Mouse (Mus musculus): ENCODE results near the gene Akip1. TPM values are rescaled to one million over a fixed set of nuclear protein-coding genes. Genes with fewer than 3 reads are reported as not detected.

Akip1 gene
- total RNA-seq, 2 experiments from 2014 or later = 3.8 to 6.0 TPM

DNA sequence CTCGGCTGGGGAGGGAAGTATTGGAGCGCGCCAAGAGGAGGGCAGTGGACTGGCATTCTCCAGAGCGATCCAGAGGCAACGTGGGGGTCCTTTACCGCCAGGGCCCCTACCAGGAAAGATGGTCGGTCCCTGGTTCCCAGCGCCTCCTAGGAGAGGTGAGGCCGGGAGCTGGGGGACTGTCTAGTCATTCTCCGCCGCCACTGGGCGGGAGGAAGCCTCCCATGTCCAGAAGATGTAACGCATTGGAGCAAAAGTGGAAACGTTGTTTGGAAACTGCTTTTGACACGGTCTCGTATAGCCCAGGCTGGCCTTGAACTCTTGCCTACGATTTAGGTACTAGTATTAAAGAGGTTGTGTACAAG, 507 bp downstream of the Akip1 start:
- intact Hi-C loops (cut with DNase I) = no loop called here
- DNase-seq (ENCODE audit: low spot score in 2 of 2) = peak in 1 of 2 experiments; percentile 17

DNA sequence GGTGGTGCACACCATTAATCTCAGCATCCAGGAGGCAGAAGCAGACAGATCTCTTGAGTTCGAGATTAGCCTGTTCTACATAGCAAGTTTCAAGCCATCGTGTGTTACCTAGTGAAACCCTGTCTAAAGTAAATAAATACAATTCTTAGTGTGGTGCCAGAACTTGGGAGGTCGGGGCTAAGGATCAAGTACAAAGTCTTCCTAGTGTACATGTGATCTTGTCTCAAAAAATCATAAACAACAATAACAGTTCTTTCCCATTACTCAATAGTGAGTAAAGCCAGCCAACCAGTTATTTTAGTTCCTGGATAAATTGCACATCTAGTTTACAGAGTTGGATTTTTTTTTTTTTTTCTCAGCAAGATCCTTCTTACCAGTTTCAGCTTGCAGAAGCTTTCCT, 971 bp downstream of the Akip1 start:
- intact Hi-C loops (cut with DNase I) = no loop called here
- DNase-seq (ENCODE audit: low spot score in 2 of 2) = no peak

DNA sequence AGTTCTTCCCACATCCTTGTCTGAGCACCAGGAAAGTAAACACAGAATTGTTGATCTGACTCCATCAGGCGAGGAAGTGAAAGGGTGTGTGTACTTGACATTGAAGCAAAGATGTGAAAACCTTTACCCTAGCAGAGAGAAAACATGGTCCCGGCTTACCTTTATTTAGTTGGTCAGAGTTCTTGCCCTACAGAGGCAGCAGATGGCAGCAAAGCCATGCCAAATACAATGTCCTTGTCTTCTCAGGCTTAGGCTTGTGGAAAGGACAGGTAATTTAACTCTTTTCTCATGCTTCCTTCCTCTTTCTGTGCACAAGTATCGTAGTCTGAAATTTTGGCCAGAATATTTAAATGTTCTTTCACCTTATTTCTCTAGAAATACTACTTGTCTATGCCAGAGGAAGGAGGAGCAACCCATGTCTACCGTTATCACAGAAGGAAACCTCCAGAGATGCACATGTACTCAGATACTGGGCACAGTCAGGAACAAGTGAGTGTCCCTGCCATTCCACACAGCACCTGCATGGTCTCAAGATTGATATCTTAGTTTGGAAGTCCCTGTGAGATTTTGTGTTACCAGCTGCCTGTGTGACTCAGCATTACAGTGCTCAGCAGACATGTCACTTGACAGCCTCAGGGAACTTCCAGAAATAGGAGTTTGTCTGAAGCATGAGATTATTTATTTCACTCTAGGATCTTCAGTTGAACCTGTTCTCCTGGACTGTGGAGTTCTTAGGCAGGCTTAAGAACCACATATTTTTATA, 3.7 kb downstream of the Akip1 start:
- intact Hi-C loops (cut with DNase I) = no loop called here
- DNase-seq (ENCODE audit: low spot score in 2 of 2) = peak; percentile 43 to 73

DNA sequence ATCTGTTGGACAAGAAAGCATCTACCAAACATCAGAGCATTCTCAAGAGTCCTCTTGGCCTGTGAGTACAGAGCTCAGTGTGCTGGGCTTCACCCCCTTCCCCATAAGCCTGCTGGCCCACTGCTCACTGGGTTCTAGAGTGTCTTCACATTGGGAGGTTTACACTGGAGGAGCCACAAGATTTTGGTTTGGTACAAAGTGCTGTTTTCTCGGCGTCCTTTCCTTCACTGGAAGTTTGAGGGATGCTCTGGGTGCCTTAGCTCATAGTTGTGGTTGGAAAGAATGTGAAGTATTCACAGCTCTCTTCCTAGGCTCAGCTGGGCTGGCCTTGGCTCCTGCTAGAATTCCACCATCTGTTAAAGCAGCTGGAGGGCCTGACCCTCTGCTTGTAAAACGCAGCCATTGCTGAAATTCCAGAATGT, 5.5 kb downstream of the Akip1 start:
- intact Hi-C loops (cut with DNase I) = loop anchor here (1.0 kb wide), 1 partner anchor 183 kb away; no protein-coding TSS in a partner anchor
- no peak for DNase-seq (ENCODE audit: low spot score in 2 of 2)

DNA sequence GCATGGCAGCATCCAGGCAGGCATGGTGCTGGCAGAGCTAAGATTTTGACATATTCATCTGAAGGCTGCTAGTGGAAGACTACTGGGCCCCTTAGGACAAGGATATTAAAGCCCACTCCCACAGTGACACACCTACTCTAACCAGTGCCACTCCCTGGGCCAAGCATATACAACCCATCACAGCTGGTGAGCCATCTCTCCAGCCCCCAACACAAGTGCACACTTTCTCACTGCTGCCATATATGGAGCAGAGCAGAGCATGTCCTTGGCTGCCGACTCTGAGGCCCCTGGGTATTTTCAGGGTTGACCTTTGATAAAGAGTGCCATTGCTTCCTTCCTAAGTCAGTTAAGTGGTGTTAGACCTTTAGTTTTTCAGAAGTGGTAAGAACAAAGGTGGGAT, 6.6 kb downstream of the Akip1 start:
- intact Hi-C loops (cut with DNase I) = no loop called here
- no peak for DNase-seq (ENCODE audit: low spot score in 2 of 2)

DNA sequence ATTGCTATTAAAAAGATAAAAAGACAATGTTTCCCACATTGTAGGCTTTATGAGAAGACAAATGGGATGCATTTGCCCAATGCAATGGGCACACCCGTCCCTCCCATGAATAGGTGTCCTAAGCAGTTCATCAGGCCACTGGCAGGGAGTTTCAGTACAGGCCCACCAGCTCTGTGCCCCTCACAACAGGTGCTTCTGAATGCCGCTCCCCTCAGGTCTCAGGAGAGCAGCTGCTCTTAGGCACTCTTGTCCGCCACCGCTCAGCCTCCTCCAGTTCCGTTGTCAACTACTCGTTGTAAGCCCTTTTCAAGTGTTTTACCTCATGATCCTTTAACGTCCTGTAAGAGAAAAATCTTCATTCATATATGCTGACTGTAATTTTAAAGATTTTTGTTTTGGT, 8.7 kb downstream of the Akip1 start:
- intact Hi-C loops (cut with DNase I) = no loop called here
- DNase-seq (ENCODE audit: low spot score in 2 of 2) = no peak

DNA sequence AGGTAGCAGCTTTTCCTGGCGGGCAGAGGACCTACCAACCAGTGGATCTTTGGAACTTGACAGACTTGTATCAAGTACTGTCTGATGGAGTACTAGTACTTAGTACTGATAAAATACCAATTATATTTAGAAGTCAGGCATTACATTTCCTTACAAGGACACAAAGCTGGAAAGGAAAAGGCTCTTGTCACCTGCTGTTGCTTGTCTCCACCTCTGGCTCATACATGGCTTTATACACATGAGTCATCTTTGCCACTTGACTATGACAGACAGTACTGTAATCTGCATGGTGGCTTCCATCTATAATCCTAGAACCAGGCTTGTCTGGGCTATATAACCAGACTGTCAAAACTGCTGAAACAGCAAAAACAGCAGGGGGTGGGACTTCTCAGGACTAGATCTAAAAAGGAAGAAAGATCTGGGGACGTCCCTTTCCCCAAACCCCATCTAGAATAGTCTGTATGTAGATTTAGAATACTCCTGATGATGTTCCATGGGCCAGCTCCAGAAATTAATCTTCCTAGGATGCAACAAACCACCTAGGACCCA, 10.0 kb downstream of the Akip1 start:
- intact Hi-C loops (cut with DNase I) = no loop called here
- no peak for DNase-seq (ENCODE audit: low spot score in 2 of 2)

DNA sequence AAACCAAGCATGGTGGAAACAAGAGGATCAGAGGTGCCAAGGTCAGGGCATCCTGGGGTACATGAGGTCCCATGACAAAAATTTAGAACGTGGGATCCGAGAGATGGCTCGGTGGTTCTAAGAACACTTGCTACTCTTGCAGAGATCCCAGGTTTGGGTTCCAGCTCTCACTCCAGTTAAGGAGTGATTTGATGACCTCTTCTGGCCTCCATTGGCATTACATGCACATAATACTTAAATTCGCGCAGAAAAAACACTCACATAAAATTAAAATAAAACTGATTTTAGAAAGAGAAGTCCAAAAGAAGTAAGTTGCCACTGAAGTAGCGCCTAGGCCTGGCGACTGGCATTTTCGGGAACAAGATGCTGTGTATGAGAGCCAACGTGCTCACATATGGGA, 15.8 kb downstream of the Akip1 start:
- intact Hi-C loops (cut with DNase I) = loop anchor here (2.0 kb wide), 1 partner anchor 190 kb away; no protein-coding TSS in a partner anchor
- DNase-seq (ENCODE audit: low spot score in 2 of 2) = peak; percentile 45 to 56

DNA sequence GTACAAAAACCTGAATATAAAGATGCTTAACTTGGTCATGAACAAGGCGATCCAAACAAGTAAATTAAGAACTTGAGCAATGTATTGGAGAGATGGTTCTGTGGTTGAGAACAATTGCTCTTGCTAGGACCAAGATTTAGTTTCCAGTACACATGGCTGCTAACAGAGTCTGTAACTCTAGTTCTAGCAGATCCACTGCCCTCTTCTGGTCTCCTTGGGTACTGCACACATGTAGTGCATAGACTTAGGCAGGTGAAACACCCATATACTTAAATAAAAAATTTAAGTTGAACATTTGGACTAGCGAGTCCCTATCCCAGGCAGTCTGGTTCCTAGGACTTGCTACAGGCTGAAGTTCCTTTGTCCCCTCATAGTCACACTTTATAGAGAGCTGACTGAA, 19.1 kb downstream of the Akip1 start:
- intact Hi-C loops (cut with DNase I) = no loop called here
- DNase-seq (ENCODE audit: low spot score in 2 of 2) = no peak

DNA sequence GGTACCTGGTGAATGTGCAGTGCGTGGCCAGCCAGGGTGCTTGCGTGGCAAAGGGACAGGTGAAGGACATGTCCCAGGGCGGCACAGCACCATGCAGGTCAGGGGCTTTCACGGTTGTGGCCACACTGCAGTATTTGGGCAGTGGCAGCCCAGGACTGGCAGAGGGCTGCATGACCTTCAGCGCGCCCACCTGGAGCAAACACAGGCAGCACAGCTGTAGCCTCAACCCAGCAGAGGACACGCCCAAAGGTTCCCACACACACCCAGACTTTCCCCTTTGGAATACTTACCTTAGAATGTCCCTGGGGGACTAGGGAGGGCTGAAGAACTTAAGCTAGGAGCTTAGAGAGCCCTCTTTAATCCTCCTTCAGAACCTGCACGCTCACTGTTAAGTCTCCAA, 19.6 kb downstream of the Akip1 start:
- no peak for DNase-seq (ENCODE audit: low spot score in 2 of 2)
- intact Hi-C loops (cut with DNase I) = no loop called here

DNA sequence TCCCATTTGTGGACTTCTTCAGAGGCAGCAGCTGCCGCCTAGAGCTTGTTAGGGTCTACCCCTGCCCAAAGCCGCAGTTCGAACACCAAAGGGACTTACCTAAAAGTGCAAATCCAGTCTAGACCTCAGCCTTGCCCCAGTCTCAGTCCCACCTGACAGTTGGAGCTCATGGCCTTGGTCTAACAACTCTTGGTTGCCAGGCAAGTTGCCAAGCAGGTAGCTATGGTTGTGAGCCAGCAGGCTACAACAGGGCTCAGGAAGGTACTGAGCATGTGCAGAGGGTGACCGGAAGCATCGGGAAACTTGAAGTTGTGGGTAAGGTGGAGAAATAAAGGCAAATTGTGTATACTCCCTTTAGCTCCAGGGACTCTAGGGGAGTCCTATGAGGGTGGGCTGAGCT, 20.2 kb downstream of the Akip1 start, which contains the start of gene BC051019:
Gene BC051019 (minus strand): TSS at position 154 of the 400 bp plus-strand sequence.
- no peak for DNase-seq (ENCODE audit: low spot score in 2 of 2)
- intact Hi-C loops (cut with DNase I) = no loop called here

DNA sequence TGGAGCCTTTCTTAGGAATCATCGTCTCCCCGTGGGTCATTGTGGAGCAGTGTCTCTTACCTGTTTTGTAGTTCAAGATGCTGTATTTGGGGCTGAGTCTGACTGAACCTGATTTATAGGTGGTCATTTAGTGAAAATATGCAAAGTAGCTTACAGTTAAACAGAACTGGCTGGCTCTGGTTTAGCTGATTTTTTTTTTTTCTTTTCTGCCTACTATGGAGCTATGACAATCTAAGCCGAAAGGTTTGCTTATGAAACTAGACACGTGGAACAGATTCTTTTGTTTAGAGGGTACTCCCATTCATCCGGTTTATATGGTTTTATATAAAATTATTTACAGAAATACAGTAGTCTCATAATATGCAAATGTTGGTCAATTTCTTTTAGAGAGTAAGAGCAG, 28.1 kb downstream of the Akip1 start, which contains the start of gene Ascl3:
Gene Ascl3 (minus strand): TSS at position 101 of the 400 bp plus-strand sequence.
- no peak for DNase-seq (ENCODE audit: low spot score in 2 of 2)
- intact Hi-C loops (cut with DNase I) = no loop called here

DNA sequence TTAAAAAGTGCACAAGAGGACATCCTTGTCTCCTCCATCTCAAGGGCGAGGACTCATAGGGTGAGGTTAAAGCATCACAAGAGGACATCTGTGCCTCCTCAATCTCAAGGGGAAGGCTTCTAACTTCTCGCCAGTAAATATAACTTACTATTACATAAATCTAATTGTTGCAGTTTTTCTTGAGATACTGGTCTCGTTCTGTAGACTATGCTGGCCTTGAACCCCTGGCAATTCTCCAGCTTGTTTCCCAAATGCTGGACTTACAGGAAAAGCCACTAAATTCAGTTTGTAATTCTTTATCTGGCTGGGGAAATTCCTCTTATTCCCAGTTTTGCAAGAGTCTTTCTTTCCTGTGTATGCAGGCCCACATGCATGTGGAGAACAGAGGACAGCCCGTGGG, 31.3 kb downstream of the Akip1 start:
- DNase-seq (ENCODE audit: low spot score in 2 of 2) = no peak

DNA sequence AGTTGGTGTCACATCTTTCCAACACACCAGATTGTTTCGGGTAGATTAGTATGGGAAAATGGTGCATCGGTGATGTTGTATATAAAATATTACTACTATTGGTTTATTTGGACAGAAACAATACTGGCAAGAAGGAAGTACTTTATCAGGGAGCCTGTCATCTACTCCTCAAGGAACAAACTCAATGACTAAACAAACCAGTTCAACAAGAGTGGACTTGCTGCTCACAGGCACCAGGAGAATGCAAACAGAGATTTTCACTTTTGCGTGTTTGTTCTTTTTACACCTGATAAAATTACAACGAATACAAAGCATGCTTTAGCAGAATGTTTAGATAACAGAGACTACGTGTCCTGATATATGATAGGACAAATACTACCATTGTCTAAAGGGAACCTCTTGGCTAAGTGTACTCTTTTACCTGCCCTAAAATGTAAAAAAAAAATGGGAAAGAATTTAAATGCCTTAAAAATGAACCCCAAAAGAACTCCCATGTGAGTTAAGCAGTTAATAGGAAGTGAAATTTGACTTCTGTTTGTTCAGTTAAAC, 36.4 kb downstream of the Akip1 start:
- no peak for DNase-seq (ENCODE audit: low spot score in 2 of 2)
- intact Hi-C loops (cut with DNase I) = no loop called here

More for the DNA sequence above, 31.3 kb downstream of the Akip1 start:
- intact Hi-C loops (cut with DNase I) = no loop called here

DNA sequence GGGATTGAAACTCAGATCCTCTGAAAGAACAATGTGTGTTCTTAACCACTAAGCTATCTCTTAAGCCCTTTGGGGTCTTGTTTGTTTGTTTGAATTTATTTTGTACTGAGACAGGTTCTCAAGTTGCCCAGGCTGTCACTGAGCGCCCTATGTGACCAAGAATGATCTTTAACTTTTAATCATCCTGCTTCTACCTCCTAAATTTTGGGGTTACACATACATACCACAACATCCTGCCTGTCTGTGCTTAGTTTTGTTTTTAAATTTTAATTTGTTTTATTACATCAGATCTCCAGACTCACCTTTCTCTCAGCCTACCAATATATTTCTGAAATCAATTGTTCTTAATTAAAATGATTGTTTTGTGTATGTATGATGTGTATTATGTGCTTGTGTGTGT, 37.6 kb downstream of the Akip1 start:
- DNase-seq (ENCODE audit: low spot score in 2 of 2) = no peak
- intact Hi-C loops (cut with DNase I) = no loop called here

DNA sequence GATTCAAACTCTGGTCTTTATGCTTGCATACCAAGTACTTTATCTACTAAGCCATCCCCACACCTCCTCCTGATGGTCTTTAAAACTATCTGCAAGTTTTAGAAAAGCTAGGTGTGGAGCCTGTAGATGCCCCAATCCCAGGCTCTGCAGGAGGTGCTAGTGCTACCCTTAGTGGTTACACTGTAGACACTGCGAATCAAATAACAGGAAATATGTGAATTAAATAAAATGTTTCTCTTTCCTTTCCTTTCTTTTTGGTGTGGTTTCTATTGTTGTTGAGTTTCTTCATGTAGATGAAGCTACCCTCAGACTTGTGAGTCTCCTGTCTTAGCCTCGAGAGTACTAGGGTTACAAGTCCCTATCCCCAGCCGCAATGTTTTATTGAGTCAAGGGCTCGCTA, 38.2 kb downstream of the Akip1 start:
- intact Hi-C loops (cut with DNase I) = no loop called here
- no peak for DNase-seq (ENCODE audit: low spot score in 2 of 2)

DNA sequence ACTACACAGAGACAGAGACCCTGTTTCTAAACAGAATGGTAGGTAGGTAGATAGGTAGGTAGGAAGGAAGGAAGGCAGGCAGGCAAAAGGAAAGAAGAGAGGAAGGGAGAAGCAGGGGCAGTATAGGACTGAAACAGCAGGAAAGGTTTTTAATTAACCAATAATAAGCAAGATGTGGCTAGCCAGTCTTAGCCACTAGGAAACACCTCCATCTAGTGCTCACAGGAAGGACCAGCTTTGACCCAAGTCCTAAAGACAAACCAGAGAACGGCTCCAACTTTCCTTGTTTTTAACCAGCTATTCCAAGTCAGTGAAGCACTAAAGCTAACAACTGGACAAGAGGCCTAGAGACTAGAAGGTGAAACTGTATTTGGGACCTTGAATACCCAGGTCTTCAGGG, 44.3 kb downstream of the Akip1 start:
- intact Hi-C loops (cut with DNase I) = no loop called here
- DNase-seq (ENCODE audit: low spot score in 2 of 2) = no peak

DNA sequence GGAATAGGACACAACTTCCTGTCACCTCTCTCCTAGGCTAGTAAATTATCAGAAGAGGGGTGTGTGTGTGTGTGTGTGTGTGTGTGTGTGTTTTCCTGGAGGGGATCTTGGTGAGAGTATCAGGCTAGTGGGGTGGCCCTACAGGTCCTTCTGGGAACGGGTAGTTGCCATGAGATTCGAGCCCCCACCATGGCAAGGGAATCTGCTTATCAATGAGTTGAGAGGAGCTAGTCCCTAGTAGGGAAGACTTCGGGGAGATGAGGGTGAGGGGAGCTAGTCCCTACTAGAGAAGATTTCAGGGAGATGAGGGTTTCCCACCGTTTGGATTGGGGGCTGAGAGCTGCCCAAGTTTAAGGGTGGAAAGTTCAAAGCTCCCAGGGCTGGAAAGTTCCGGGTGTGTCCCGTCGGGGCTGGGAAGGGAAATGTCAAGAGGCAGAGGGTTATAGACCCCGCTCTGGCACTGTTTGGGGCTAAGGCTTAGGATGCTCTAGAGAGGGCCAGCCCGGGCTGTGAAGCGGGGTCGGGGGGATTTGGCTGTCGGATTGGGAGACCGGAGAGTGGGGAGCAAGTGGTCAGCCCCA, 48.0 kb downstream of the Akip1 start:
- intact Hi-C loops (cut with DNase I) = no loop called here
- no peak for DNase-seq (ENCODE audit: low spot score in 2 of 2)

DNA sequence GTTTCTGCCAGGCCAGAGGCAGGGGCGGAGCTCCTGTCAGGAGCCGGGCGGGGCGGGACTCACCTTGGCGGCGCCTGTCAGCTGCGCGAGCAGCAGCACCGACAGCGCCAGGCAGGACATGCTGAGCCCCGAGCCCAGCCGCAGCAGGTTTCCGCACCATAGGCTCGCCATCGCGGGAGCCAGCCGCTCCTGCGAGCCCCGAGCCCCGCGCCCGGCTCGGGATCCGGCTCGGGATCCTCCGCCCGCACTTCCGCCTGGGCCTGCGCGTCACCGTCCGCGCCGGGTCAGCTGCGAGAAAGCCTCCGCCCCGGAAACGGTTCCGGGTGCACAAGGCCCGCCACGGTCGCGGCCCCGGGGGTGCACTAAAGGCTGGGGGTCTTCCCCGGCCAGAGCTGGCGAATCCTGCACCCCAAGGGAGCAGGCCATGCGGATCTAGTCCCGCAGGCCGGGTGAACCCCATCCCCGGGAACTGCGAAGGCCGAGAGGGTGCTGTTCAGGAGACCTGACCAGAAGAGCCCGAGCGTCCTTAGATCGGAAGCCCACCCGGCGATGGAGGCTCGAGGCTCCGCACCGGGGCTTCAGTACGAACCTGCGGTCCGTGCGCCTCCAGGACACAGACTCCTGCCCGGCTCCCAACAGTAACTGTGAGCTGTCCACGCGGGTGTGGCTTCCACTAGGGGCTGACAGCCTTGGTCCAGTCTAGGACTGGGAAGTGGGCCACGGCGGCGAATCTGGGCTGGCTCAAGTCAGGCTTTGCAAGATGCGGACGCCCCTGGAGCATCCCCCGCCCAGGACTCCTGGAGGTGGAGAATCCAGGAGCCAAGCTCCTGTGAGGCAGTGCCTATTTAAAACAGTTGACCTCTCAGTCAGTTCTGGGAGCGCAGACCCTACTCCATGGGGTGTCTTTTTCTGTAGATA, 48.8 kb downstream of the Akip1 start, which contains the start of gene Tmem9b:
Gene Tmem9b (minus strand): TSS at position 868 of the 918 bp plus-strand sequence.
- intact Hi-C loops (cut with DNase I) = no loop called here
- DNase-seq (ENCODE audit: low spot score in 2 of 2) = peak; percentile 83 to 89

DNA sequence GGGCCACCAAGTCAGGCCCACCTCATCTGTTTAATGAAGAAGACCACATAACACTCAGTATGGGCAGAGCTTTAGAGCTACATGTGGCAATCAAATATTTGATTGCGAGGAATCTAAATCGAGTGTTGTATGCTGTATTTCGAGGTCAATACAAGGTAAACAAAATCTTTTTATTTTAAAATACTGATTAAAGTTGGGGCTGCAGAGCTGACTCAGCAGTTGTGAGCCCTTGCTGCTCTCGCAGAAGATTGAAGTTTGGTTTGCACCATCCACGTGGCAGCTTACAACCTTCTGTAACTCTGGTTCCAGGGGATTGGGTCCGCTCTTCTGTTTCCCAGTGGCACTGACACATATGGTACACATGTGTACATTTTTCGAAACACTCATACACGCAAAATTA, 50.5 kb downstream of the Akip1 start:
- DNase-seq (ENCODE audit: low spot score in 2 of 2) = no peak
- intact Hi-C loops (cut with DNase I) = no loop called here
